Mouse (Mus musculus) left cerebral cortex, postnatal 4 days (tissue): ENCODE data around the gene Avl9. TPM values are rescaled to one million over a fixed set of nuclear protein-coding genes. Genes with fewer than 3 reads are reported as not detected.
A peak's percentile ranks its signal among the peaks of the same experiment; 100 is the strongest.

Experiments
- DNase-seq: peaks from one replicate; pipeline ENCODE4 v3.0.0-alpha.2; 2022
- intact Hi-C: fragments of 180-260 bp; cut with DNase I; formaldehyde crosslinking; loops from one replicate; pipeline ENCODE4 v1.15.1; 2025
- total RNA-seq, 2 experiments: library from RNA; stranded (reverse); gene quantifications; 2 replicates each; pipeline ENCODE4 v1.2.3; 2021

The Avl9 gene
- total RNA-seq = 10 to 100 TPM; 44.5 to 46.3 TPM

- peak; percentile 98 for DNase-seq
- intact Hi-C loops = no loop called here
Observed at GRCm38 (mm10) chr6:56714574-56715269, at the start of gene Avl9. Gene Avl9 (plus strand): TSS chr6:56714899.

- DNase-seq = no peak
- intact Hi-C loops = loop anchor here (10.0 kb wide), 1 partner anchor 623 kb away; no protein-coding TSS in a partner anchor
Observed at GRCm38 (mm10) chr6:56688238-56688637, 26.5 kb upstream of the Avl9 start.

GRCm38 (mm10) chr6:56691205-56691604 is 23.5 kb upstream of the Avl9 start:
- DNase-seq = peak; percentile 76
- intact Hi-C loops = loop anchor here (5.0 kb wide), 1 partner anchor 204 kb away; no protein-coding TSS in a partner anchor

- intact Hi-C loops = loop anchor here (5.0 kb wide), 1 partner anchor 205 kb away; no protein-coding TSS in a partner anchor
- no peak for DNase-seq
Observed at GRCm38 (mm10) chr6:56692445-56692844, 22.3 kb upstream of the Avl9 start.

- peak; percentile 78 for DNase-seq
Observed at GRCm38 (mm10) chr6:56703931-56704900, 10.5 kb upstream of the Avl9 start, which contains the start of gene Lsm5. Gene Lsm5 (minus strand): TSS chr6:56704710.

GRCm38 (mm10) chr6:56714186-56714573 is 519 bp upstream of the Avl9 start:
- DNase-seq = no peak
- intact Hi-C loops = no loop called here

More at GRCm38 (mm10) chr6:56703931-56704900, 10.5 kb upstream of the Avl9 start, which contains the start of gene Lsm5:
- intact Hi-C loops = no loop called here

GRCm38 (mm10) chr6:56715270-56715666 is 569 bp downstream of the Avl9 start:
- intact Hi-C loops = no loop called here
- no peak for DNase-seq

GRCm38 (mm10) chr6:56719071-56719470 is 4.4 kb downstream of the Avl9 start:
- intact Hi-C loops = no loop called here
- no peak for DNase-seq

- DNase-seq = no peak
Observed at GRCm38 (mm10) chr6:56720877-56721276, 6.2 kb downstream of the Avl9 start.

GRCm38 (mm10) chr6:56732545-56732944 is 17.8 kb downstream of the Avl9 start:
- intact Hi-C loops = no loop called here
- DNase-seq = no peak

More at GRCm38 (mm10) chr6:56720877-56721276, 6.2 kb downstream of the Avl9 start:
- intact Hi-C loops = no loop called here

GRCm38 (mm10) chr6:56745950-56746543 is 31.3 kb downstream of the Avl9 start:
- intact Hi-C loops = no loop called here
- DNase-seq = no peak

GRCm38 (mm10) chr6:56753719-56754118 is 39.0 kb downstream of the Avl9 start:
- intact Hi-C loops = no loop called here

GRCm38 (mm10) chr6:56756117-56756516 is 41.4 kb downstream of the Avl9 start:
- intact Hi-C loops = no loop called here

More at GRCm38 (mm10) chr6:56753719-56754118, 39.0 kb downstream of the Avl9 start:
- no peak for DNase-seq

GRCm38 (mm10) chr6:56759324-56759723 is 44.6 kb downstream of the Avl9 start:
- no peak for DNase-seq
- intact Hi-C loops = no loop called here

More at GRCm38 (mm10) chr6:56756117-56756516, 41.4 kb downstream of the Avl9 start:
- no peak for DNase-seq

- DNase-seq = no peak
- intact Hi-C loops = no loop called here
Observed at GRCm38 (mm10) chr6:56765265-56765664, 50.6 kb downstream of the Avl9 start.

- intact Hi-C loops = no loop called here
- DNase-seq = no peak
Observed at GRCm38 (mm10) chr6:56765696-56766095, 51.0 kb downstream of the Avl9 start.

- intact Hi-C loops = no loop called here
- DNase-seq = no peak
Observed at GRCm38 (mm10) chr6:56775816-56776215, 61.1 kb downstream of the Avl9 start.

- intact Hi-C loops = no loop called here
Observed at GRCm38 (mm10) chr6:56779636-56780035, 64.9 kb downstream of the Avl9 start.

GRCm38 (mm10) chr6:56783561-56784272 is 69.0 kb downstream of the Avl9 start:
- intact Hi-C loops = no loop called here
- DNase-seq = no peak

More at GRCm38 (mm10) chr6:56779636-56780035, 64.9 kb downstream of the Avl9 start:
- DNase-seq = no peak

- intact Hi-C loops = no loop called here
- DNase-seq = no peak
Observed at GRCm38 (mm10) chr6:56785068-56785467, 70.4 kb downstream of the Avl9 start.
